Mouse (Mus musculus): Measurements from ENCODE around the gene Camta1. TPM values are rescaled to one million over a fixed set of nuclear protein-coding genes. Genes with fewer than 3 reads are reported as not detected.

The Camta1 gene
- polyA plus RNA-seq, 1 experiment, result 27.1 TPM

DNA sequence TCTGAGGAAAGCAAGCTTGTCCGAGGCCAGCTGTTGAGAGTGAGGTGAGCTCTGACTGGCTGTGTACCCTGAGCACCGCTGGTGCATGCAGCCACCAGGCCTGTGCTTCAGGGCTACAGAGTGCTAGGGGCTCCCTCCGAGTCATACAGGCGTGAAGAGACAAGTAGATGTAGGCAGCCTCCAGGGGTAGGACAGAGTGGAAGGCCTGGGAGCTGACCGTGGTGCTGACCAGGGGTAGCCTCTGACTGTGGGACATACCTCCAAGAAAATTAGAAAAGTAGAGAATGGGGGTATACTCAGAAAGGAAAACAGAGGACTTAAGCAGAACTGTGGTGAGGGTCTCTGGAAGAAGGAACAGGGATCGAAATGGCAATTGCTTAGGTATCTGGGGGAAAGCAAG lies 97.7 kb downstream of the Camta1 start:
- Histone ChIP-seq H3K4me3 (ENCODE audit: control insufficient read depth, insufficient read depth, low read length) (no peak overlapping the region), H3K36me3 (ENCODE audit: control insufficient read depth, insufficient read depth, low read length) (no peaks in the 10 kb centered on the region), H3K27ac (ENCODE audit: control insufficient read depth, insufficient read depth, low read length) (no peak overlapping the region), H3K27me3 (ENCODE audit: control insufficient read depth, insufficient read depth, low read length) (no peaks in the 10 kb centered on the region), H3K4me1 (replicated peaks; ENCODE audit: control insufficient read depth, insufficient read depth, low read length) (no peaks in the 10 kb centered on the region)
- TF ChIP-seq CTCF (IDR thresholded peaks at IDR 0.05; ENCODE audit: borderline replicate concordance, control insufficient read depth, extremely low read depth, insufficient read depth, low read length, poor library complexity) (no peak), POLR2A (IDR thresholded peaks at IDR 0.05; ENCODE audit: control insufficient read depth, extremely low read depth, insufficient read depth, low read length, poor library complexity) (no peak)
- whole genome bisulfite sequencing, result 70% methylated on average over 6 of the region's 6 CpGs
- DNase-seq, result peak; percentile 6

DNA sequence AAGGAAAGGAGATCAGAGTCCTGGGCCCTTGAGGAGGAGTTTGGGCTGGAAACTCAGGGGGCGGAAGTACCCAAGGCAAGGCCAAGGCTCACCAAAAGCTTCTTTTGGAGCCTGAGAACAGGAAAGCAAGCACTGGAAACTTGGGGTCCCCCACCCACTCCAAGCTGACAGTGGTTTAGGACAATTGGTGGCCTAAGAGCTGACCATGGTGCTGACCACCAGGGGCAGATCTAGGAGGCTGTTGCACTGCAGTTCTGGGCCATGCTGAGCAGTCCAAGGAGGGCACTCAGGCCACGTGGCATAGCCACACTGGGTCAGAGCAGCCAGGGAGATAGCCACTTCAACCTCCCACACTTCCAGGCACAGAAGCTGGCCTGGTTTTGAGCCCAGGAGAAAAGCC lies 102.6 kb downstream of the Camta1 start:
- H3K4me3 ChIP-seq (ENCODE audit: control insufficient read depth, insufficient read depth, low read length), result no peak overlapping the region
- no peak for DNase-seq
- no peak for TF ChIP-seq CTCF (IDR thresholded peaks at IDR 0.05; ENCODE audit: borderline replicate concordance, control insufficient read depth, extremely low read depth, insufficient read depth, low read length, poor library complexity)
- TF ChIP-seq POLR2A (IDR thresholded peaks at IDR 0.05; ENCODE audit: control insufficient read depth, extremely low read depth, insufficient read depth, low read length, poor library complexity), result no peak
- no peaks in the 10 kb centered on the region for H3K36me3 ChIP-seq (ENCODE audit: control insufficient read depth, insufficient read depth, low read length)
- WGBS, result 91% methylated on average over 2 of the region's 2 CpGs
- no peaks in the 10 kb centered on the region for H3K4me1 ChIP-seq (replicated peaks; ENCODE audit: control insufficient read depth, insufficient read depth, low read length)
- no peaks in the 10 kb centered on the region for H3K27me3 ChIP-seq (ENCODE audit: control insufficient read depth, insufficient read depth, low read length)
- H3K27ac ChIP-seq (ENCODE audit: control insufficient read depth, insufficient read depth, low read length), result no peak overlapping the region

DNA sequence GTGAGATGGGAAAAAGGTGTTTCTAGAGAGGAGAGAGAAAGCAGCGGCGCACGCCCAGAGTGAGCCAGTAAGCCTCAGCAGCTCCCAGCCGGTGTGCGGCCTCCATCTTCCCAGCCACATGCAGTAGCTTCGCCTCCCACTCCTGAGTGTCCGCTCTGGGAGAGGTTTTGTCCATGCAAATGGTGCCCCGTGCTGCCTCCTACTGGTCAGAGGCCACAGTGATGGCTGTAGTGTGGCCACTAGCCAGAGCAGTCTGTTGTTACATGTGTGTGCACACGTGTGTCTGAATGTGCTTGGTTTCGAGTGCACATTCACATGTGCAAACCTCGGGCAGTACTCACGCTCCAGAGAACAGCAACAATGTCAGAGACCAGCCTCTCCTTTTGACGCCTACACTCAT lies 103.3 kb downstream of the Camta1 start:
- no peak for TF ChIP-seq CTCF (IDR thresholded peaks at IDR 0.05; ENCODE audit: borderline replicate concordance, control insufficient read depth, extremely low read depth, insufficient read depth, low read length, poor library complexity)
- no peak for TF ChIP-seq POLR2A (IDR thresholded peaks at IDR 0.05; ENCODE audit: control insufficient read depth, extremely low read depth, insufficient read depth, low read length, poor library complexity)
- Histone ChIP-seq H3K4me3 (ENCODE audit: control insufficient read depth, insufficient read depth, low read length) (no peak overlapping the region), H3K27ac (ENCODE audit: control insufficient read depth, insufficient read depth, low read length) (no peak overlapping the region), H3K36me3 (ENCODE audit: control insufficient read depth, insufficient read depth, low read length) (no peaks in the 10 kb centered on the region), H3K4me1 (replicated peaks; ENCODE audit: control insufficient read depth, insufficient read depth, low read length) (no peaks in the 10 kb centered on the region), H3K27me3 (ENCODE audit: control insufficient read depth, insufficient read depth, low read length) (no peaks in the 10 kb centered on the region)
- no peak for DNase-seq
- 97% methylated on average over 13 of the region's 13 CpGs for WGBS

DNA sequence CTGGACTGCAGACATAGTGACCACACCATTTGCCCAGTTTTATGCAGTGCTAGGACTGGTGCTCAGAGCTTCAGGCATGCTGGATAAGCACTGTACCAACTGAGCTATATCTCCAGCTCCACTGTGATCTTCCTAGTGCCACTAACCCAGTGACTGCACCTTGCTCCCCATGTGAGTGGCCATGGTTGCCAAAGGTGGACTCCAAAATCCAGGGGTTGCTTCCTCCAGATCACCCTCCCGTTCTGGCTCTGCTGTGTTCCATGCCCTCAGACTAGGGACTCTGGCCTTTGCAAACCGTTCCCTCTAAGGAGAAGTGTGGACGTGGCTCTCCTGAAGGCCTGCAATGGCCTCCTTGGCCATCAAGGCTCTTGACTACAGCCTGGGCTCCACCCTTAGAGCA lies 104.4 kb downstream of the Camta1 start:
- Histone ChIP-seq H3K4me3 (ENCODE audit: control insufficient read depth, insufficient read depth, low read length) (no peak overlapping the region), H3K36me3 (ENCODE audit: control insufficient read depth, insufficient read depth, low read length) (no peaks in the 10 kb centered on the region), H3K27me3 (ENCODE audit: control insufficient read depth, insufficient read depth, low read length) (no peaks in the 10 kb centered on the region), H3K4me1 (replicated peaks; ENCODE audit: control insufficient read depth, insufficient read depth, low read length) (no peaks in the 10 kb centered on the region), H3K27ac (ENCODE audit: control insufficient read depth, insufficient read depth, low read length) (no peak overlapping the region)
- 98% methylated on average over 3 of the region's 3 CpGs for WGBS
- DNase-seq, result no peak
- no peak for TF ChIP-seq POLR2A (IDR thresholded peaks at IDR 0.05; ENCODE audit: control insufficient read depth, extremely low read depth, insufficient read depth, low read length, poor library complexity)
- TF ChIP-seq CTCF (IDR thresholded peaks at IDR 0.05; ENCODE audit: borderline replicate concordance, control insufficient read depth, extremely low read depth, insufficient read depth, low read length, poor library complexity), result no peak

DNA sequence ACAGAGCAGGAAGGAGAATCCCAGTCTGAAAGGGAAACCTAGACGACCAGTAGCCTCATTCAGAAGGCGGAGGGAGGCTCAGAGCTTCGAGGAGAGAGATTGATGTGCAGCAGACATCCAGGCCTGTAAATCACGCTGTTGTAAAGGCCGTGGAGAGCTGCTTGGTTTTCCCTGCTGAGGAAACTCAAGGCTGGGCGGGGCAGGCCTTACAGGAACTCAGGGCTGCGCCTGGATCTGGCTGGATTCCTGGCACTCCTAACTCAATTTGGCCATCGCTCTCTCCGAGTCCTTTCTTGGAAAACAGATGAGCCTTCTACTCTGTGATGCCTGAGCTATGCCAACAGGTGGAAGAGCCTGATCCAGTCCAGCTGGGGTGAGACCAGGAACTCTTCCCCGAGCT lies 105.3 kb downstream of the Camta1 start:
- no peak for TF ChIP-seq CTCF (IDR thresholded peaks at IDR 0.05; ENCODE audit: borderline replicate concordance, control insufficient read depth, extremely low read depth, insufficient read depth, low read length, poor library complexity)
- TF ChIP-seq POLR2A (IDR thresholded peaks at IDR 0.05; ENCODE audit: control insufficient read depth, extremely low read depth, insufficient read depth, low read length, poor library complexity), result no peak
- Histone ChIP-seq H3K27me3 (ENCODE audit: control insufficient read depth, insufficient read depth, low read length) (no peaks in the 10 kb centered on the region), H3K27ac (ENCODE audit: control insufficient read depth, insufficient read depth, low read length) (no peak overlapping the region), H3K4me1 (replicated peaks; ENCODE audit: control insufficient read depth, insufficient read depth, low read length) (no peaks in the 10 kb centered on the region), H3K4me3 (ENCODE audit: control insufficient read depth, insufficient read depth, low read length) (no peak overlapping the region), H3K36me3 (ENCODE audit: control insufficient read depth, insufficient read depth, low read length) (no peaks in the 10 kb centered on the region)
- DNase-seq, result no peak
- WGBS, result 87% methylated on average over 10 of the region's 10 CpGs

DNA sequence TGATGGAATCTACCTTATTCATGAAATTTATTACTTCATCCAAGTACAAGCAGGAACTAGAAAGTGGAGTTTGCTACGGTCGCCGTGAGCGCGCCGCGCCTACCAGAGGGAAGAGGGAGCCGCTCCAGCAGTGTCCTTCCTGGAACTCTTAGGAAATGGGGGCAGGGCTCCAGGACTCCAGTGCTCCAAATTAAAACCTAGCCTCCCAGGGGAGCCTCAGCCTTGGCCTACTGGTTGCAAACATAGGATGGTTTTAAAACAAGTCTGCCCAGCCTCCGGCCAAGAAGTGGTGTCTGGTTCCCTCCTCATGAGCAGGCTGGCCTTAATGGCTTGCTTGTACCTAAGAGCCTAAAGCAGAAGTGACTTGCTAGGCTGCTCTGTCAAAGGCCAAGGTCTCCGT lies 108.4 kb downstream of the Camta1 start:
- Histone ChIP-seq H3K4me3 (ENCODE audit: control insufficient read depth, insufficient read depth, low read length) (no peak overlapping the region), H3K27me3 (ENCODE audit: control insufficient read depth, insufficient read depth, low read length) (no peaks in the 10 kb centered on the region), H3K4me1 (replicated peaks; ENCODE audit: control insufficient read depth, insufficient read depth, low read length) (no peaks in the 10 kb centered on the region), H3K36me3 (ENCODE audit: control insufficient read depth, insufficient read depth, low read length) (no peaks in the 10 kb centered on the region), H3K27ac (ENCODE audit: control insufficient read depth, insufficient read depth, low read length) (no peak overlapping the region)
- 93% methylated on average over 10 of the region's 10 CpGs for WGBS
- TF ChIP-seq CTCF (IDR thresholded peaks at IDR 0.05; ENCODE audit: borderline replicate concordance, control insufficient read depth, extremely low read depth, insufficient read depth, low read length, poor library complexity) (no peak), POLR2A (IDR thresholded peaks at IDR 0.05; ENCODE audit: control insufficient read depth, extremely low read depth, insufficient read depth, low read length, poor library complexity) (no peak)
- DNase-seq, result no peak

DNA sequence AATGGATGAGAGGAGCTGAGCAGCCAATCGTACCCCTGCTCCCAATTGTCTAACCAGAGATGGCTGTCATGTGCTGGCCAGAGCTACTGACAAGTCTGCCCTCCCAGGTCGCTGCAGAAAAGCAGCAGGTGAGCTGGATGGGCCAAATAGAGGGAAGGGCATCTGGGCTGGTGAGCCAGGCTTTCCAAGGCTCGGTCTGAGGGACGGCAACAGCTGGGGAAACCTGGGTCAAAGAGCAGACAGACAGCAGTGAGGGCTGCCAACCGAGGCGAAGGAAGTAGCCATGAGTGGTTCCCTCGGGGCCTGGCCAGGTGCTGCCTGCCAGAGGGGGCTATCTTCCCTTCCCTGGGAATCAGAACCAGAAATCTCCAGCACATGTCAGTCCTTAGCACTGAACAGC lies 109.1 kb downstream of the Camta1 start:
- 83% methylated on average over 7 of the region's 7 CpGs for WGBS
- H3K27ac ChIP-seq (ENCODE audit: control insufficient read depth, insufficient read depth, low read length), result no peak overlapping the region
- no peak overlapping the region for H3K4me3 ChIP-seq (ENCODE audit: control insufficient read depth, insufficient read depth, low read length)
- TF ChIP-seq CTCF (IDR thresholded peaks at IDR 0.05; ENCODE audit: borderline replicate concordance, control insufficient read depth, extremely low read depth, insufficient read depth, low read length, poor library complexity) (no peak), POLR2A (IDR thresholded peaks at IDR 0.05; ENCODE audit: control insufficient read depth, extremely low read depth, insufficient read depth, low read length, poor library complexity) (no peak)
- no peak for DNase-seq
- H3K27me3 ChIP-seq (ENCODE audit: control insufficient read depth, insufficient read depth, low read length), result no peaks in the 10 kb centered on the region
- no peaks in the 10 kb centered on the region for H3K36me3 ChIP-seq (ENCODE audit: control insufficient read depth, insufficient read depth, low read length)
- H3K4me1 ChIP-seq (replicated peaks; ENCODE audit: control insufficient read depth, insufficient read depth, low read length), result no peaks in the 10 kb centered on the region
